Mouse (Mus musculus) olfactory bulb, adult 2 months (tissue): ENCODE results near the gene Aspscr1. TPM values are rescaled to one million over a fixed set of nuclear protein-coding genes. Genes with fewer than 3 reads are reported as not detected.
A peak's percentile ranks its signal among the peaks of the same experiment; 100 is the strongest.

Experiments
- H3K27ac ChIP-seq: fragments of 200-500 bp; 2 replicates; pipeline ENCODE4 v1.5.1; 2012; ENCODE audit warnings: low read depth, low read length; ENCODE audit not compliant: insufficient read depth
- H3K4me1 ChIP-seq: fragments of 200-500 bp; 2 replicates; pipeline ENCODE4 v1.6.1; 2012; ENCODE audit warnings: low read length; ENCODE audit not compliant: control insufficient read depth, insufficient read depth
- H3K4me3 ChIP-seq: fragments of 200-500 bp; 2 replicates; pipeline ENCODE4 v1.5.1; 2012; ENCODE audit warnings: mild to moderate bottlenecking, low read depth, low read length, moderate library complexity; ENCODE audit not compliant: insufficient read depth
- CTCF ChIP-seq: fragments of 200-500 bp; IDR thresholded peaks from 2 replicates; pipeline ENCODE4 v1.5.1; 2012; ENCODE audit warnings: low read depth, mild to moderate bottlenecking, low read length, moderate library complexity; ENCODE audit not compliant: insufficient read depth
- POLR2A ChIP-seq: fragments of 200-500 bp; IDR thresholded peaks from 2 replicates; pipeline ENCODE4 v1.6.1; 2012; ENCODE audit warnings: mild to moderate bottlenecking, low read depth, low read length, moderate library complexity; ENCODE audit not compliant: insufficient read depth
- WGBS: fragments of 180-500 bp; shearing (Covaris S2); methylation state at CpG from one replicate; pipeline ENCODE4 v1.1.7; 2018; 5-methylcytosine and 5-hydroxymethylcytosine counted together
- polyA plus RNA-seq: library from polyadenylated mRNA; stranded (reverse); fragments of >200 nt; gene quantifications from 2 replicates; pipeline ENCODE4 v1.2.4, GENCODE M21; 2012; ENCODE audit warnings: low replicate concordance; ENCODE audit not compliant: missing spikeins, insufficient read depth, insufficient read length

Aspscr1 gene
- polyA plus RNA-seq, 1 experiment: not detected

DNA sequence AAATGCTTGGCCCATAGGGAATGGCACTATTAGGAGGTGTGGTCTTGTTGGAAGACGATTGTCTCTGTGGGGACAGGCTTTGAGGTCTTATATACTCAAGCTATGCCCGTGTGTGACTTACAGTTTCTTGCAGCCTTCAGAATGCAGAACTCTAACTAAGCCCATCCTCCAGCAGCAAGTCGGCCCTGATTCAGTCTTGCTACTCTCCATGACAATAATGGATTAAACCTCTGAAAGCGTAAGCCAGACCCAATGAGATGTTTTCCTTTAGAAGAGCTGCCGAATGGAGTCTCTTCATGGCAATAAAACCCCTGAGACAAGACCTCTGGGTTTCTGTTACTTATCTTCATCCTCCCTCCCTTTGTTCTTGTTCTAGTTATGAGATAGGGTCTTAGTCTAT is 38.0 kb upstream of the Aspscr1 start:
- WGBS: 75% methylated on average over 5 of the region's 5 CpGs
- TF ChIP-seq POLR2A (no peak), CTCF (no peak)
- Histone ChIP-seq H3K4me1 (peaks cover 26% of the 10 kb centered on the region), H3K4me3 (no peak overlapping the region), H3K27ac (no peak overlapping the region)

DNA sequence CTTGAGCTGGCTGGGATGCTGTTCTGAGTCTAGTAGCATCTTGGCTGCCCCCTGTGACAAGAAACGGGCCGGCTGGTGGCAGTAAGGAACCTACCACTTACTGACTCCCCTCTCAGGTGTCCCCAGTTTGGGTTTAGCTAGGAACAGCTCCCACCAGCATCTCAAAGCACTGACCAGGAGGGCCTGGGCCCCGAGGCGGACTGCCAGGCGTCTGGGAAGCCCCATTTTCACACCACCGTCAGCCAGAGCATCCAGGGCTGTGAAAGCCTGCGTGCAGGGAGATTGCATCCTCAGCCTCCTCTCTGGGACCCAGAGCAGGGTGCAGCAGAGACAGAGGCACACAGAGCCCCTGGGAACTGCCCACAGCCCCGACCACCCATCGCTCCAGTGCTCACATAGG is 31.5 kb upstream of the Aspscr1 start:
- TF ChIP-seq CTCF (no peak), POLR2A (no peak)
- Histone ChIP-seq H3K4me3 (no peak overlapping the region), H3K27ac (no peak overlapping the region), H3K4me1 (peaks cover 12% of the 10 kb centered on the region)
- 71% methylated on average over 9 of the region's 9 CpGs for WGBS

DNA sequence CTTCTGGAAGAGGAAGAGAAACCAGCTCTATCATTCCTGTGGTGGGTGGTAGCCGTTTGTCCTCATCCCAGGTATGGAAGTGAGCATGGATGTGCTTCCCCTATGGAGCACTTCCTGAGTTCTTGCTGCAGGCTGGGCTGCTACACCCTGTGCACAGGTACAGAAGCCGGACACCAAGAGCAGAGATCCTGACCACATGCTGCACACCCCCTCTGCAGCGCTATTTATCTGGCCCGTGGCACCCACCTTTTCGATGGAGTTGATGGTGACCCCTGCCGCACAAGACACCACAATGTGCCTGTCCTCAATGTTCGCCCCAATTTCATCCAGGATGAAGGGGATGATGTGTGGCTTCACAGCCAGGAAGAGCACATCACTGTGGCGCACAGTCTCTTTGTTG is 30.9 kb upstream of the Aspscr1 start:
- 92% methylated on average over 8 of the region's 8 CpGs for WGBS
- H3K4me1 ChIP-seq: peaks cover 16% of the 10 kb centered on the region
- no peak overlapping the region for H3K27ac ChIP-seq
- no peak overlapping the region for H3K4me3 ChIP-seq
- TF ChIP-seq POLR2A (no peak), CTCF (no peak)

DNA sequence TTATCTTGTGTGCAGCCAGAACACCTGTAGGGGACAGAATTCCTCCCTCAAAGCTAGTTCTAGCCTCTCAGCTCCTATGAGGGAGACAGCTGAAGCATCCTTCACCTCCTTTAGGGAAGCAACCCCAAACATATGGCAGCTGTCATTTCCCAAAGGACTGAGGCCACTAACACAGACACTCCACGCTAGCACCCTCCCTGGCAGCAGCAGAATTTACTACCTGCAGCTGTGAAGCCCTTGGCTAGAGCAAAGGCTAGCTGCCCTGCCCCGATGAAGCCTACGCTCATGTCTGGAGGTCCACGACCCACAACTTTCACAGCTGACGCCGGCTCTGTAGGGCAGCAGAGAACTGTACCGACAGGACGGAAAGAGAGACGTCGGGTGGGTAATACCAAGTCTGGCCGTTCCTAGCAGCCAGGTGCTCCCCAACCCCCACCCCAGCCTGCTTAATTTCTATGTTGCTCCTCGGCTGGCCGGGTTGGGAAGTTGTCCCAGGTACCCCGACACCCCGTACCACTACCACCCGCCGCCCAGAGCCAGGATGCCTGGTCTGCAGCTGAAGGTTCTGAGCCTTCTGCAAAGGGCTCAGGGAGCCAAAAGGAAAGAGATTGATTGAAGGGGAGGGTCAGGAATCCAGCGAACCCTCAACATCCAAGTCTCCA is 29.7 kb upstream of the Aspscr1 start:
- no peak for TF ChIP-seq CTCF
- Histone ChIP-seq H3K4me1 (peaks cover 27% of the 10 kb centered on the region), H3K27ac (no peak overlapping the region), H3K4me3 (peak overlapping the region; percentile 55)
- WGBS: 1% methylated on average over 18 of the region's 18 CpGs

DNA sequence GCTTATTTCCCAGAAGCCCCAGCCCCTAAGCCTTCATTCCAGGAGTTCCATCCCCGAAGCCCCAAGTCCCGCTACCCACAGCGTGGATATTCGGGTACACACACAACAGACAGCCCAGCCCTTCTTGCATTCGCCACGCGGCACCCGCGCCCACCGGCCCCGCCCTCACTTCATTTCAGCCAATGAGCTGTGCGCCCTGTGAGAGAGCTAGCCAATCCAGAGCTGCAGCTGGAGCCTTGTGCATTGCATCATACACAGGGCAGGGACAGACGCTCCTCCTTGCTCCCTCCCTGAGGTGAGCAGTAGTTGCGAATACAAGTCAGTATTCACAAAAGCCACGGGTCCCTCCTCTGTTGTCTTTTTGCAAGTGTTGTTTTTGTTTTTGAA is 29.2 kb upstream of the Aspscr1 start, which contains the start of gene Pycr1:
Gene Pycr1, minus strand, starts transcription at position 169 of the 387 bp plus-strand sequence.
- WGBS: 0% methylated on average over 15 of the region's 15 CpGs
- H3K4me1 ChIP-seq: peaks cover 27% of the 10 kb centered on the region
- peak within 1 kb of the TSS; percentile 55 for H3K4me3 ChIP-seq
- no peak within 1 kb of the TSS for H3K27ac ChIP-seq
- no peak for TF ChIP-seq CTCF
- TF ChIP-seq POLR2A: no peak

DNA sequence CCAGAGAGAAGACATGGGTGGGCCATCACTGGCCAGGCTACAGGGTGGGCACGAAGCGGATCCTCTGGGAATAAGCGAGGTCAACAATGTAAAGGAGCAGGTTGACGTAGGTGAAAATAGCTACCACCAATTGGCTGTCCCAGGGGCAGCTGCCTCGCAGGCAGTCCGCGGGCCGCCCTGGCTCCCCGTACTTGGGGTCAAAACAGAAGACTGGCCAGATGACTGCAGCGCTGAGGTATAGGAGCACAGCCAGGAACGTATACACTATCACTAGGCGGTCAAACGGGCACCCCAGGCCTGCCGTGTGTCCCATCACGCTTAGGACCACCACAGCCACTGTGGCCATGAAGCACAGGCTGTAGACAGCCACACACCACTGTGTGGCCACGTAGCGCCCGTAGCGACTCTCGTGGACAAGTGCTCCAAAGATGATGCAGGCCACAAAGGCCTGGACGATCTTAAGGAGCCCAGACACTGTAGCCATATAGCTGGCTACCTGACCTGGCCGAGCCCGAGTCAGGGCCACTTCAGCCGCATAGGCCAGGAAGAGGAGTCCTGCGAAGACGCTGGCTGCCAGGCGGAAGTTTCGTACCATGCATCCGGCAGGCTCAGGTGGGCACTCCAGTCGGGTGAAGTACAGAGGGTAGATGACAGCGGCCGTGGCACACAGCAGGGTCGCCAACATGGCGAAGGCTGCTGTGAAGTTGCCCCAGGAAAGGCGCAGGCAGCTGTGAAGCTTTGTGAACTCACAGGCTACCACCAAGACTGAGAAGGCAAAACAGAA is 25.5 kb upstream of the Aspscr1 start:
- 83% methylated on average over 35 of the region's 35 CpGs for WGBS
- H3K4me1 ChIP-seq: peaks cover 27% of the 10 kb centered on the region
- peak overlapping the region; percentile 75 for H3K4me3 ChIP-seq
- H3K27ac ChIP-seq: peak overlapping the region; percentile 97
- no peak for TF ChIP-seq POLR2A
- no peak for TF ChIP-seq CTCF

DNA sequence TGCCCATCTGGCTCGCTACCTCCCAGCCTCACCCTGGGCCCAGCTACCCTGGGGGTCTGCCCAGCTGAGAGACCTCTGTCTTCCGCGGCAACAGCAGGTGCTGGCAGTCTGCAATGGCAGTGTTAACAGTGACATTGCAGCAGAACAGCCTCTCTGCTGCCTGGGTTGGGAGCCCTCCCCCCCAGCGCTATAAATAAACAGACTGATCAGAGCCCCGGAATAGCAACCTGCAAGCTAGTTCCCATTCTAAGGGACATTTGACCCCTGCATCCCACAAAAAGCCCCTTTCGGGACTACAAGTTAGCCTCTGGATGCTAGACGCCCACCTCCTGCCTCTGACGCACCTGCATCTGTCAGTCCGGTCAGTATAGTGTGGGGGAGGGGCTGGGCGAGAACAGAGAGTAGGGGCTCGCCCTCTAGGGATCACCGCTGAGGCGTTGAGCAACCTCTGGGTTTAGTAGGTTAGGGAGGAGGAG is 24.7 kb upstream of the Aspscr1 start, which contains the start of gene Myadml2:
Gene Myadml2, minus strand, starts transcription at position 158 of the 476 bp plus-strand sequence.
- Histone ChIP-seq H3K4me1 (peaks cover 23% of the 10 kb centered on the region), H3K27ac (peak within 1 kb of the TSS; percentile 97), H3K4me3 (peak within 1 kb of the TSS; percentile 75)
- TF ChIP-seq POLR2A (peak; percentile 64), CTCF (no peak)
- WGBS: 5% methylated on average over 13 of the region's 13 CpGs

DNA sequence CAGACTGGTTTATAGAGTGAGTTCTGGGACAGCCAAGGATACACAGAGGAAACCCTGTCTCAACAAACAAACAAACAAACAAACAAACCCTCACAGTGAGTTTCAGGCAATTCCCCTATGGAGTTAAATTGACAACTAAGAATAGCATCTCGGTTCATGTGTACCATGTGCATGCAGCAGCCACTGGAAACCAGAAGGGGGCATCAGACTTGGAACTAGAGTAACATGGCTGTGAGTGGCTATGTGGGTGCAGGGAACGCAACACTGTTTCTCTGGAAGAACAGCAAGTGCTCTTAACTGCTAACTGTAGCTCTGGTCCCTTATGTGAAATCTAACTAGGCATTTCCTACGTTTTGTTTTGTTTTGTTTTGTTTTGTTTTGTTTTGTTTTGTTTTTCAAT is 20.9 kb upstream of the Aspscr1 start:
- no peak overlapping the region for H3K27ac ChIP-seq
- WGBS: 66% methylated on average over 3 of the region's 3 CpGs
- peaks cover 11% of the 10 kb centered on the region for H3K4me1 ChIP-seq
- no peak overlapping the region for H3K4me3 ChIP-seq
- TF ChIP-seq POLR2A: no peak
- no peak for TF ChIP-seq CTCF

DNA sequence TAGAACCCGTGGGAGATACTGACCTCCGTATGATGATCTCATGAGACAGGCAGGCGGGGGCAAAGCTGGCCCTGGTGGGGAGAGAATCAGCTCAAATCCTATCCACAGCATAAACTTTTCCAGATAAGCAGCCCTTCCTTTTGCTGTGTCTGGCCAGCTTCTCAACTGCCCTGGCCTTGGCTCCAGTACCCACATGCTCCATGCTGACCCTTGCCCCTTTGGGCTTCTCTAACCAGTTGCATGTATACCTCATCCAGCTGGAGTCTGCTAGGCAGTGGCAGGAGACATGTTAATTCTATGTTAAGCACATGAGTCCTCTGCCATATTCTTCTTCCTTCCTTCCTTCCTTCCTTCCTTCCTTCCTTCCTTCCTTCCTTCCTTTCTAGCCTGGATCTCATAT is 18.0 kb upstream of the Aspscr1 start:
- TF ChIP-seq CTCF (no peak), POLR2A (no peak)
- Histone ChIP-seq H3K4me3 (no peak overlapping the region), H3K4me1 (peaks cover 12% of the 10 kb centered on the region), H3K27ac (no peak overlapping the region)
- 85% methylated on average over 3 of the region's 3 CpGs for WGBS
